Mouse (Mus musculus): ENCODE data around the gene Tube1. TPM values are rescaled to one million over a fixed set of nuclear protein-coding genes. Genes with fewer than 3 reads are reported as not detected.

Tube1 gene
- 6.8 and 7.2 TPM in 2 replicates for polyA plus RNA-seq (2015; fragmentation: Nextera tagmentation; extraction: Ambion mirVana)

- Histone ChIP-seq H3K4me3 (ENCODE audit: low read length) (peak within 1 kb of the TSS; percentile 71), H3K27me3 (replicated peaks; ENCODE audit: control insufficient read depth, insufficient read depth, low read length) (no peaks in the 10 kb centered on the region), H3K36me3 (ENCODE audit: control insufficient read depth, insufficient read depth, low read length) (no peaks in the 10 kb centered on the region), H3K4me1 (ENCODE audit: control insufficient read depth, insufficient read depth, low read depth, low read length) (peaks cover 6% of the 10 kb centered on the region), H3K27ac (ENCODE audit: low read depth, low read length) (peak within 1 kb of the TSS; percentile 83), H3K9ac (ENCODE audit: low read depth, low read length) (peak within 1 kb of the TSS; percentile 79), H3K9me3 (ENCODE audit: control insufficient read depth, low read length) (no peaks in the 10 kb centered on the region), H3K4me2 (ENCODE audit: low read length) (peak within 1 kb of the TSS; percentile 85)
- ATAC-seq: peak; percentile 92
- 4% methylated on average over 47 of the region's 47 CpGs for WGBS
These were observed at the start of gene Tube1, which contains the start of gene Fam229b for GRCm38 (mm10) chr10:39133462-39134310. TSS of gene Tube1 (plus strand) at chr10:39133976. TSS of gene Fam229b (minus strand) at chr10:39133914.

- ATAC-seq: no peak
- H3K4me1 ChIP-seq (ENCODE audit: control insufficient read depth, insufficient read depth, low read depth, low read length): no peaks in the 10 kb centered on the region
- WGBS: 87% methylated on average over 9 of the region's 9 CpGs
- H3K9me3 ChIP-seq (ENCODE audit: control insufficient read depth, low read length): no peaks in the 10 kb centered on the region
- H3K36me3 ChIP-seq (ENCODE audit: control insufficient read depth, insufficient read depth, low read length): no peaks in the 10 kb centered on the region
- no peak overlapping the region for H3K9ac ChIP-seq (ENCODE audit: low read depth, low read length)
- H3K4me3 ChIP-seq (ENCODE audit: low read length): no peak overlapping the region
- no peak overlapping the region for H3K4me2 ChIP-seq (ENCODE audit: low read length)
- H3K27me3 ChIP-seq (replicated peaks; ENCODE audit: control insufficient read depth, insufficient read depth, low read length): no peaks in the 10 kb centered on the region
- H3K27ac ChIP-seq (ENCODE audit: low read depth, low read length): no peak overlapping the region
These were observed 36.8 kb upstream of the Tube1 start for GRCm38 (mm10) chr10:39096981-39097380.

GRCm38 (mm10) chr10:39098746-39099145 is 35.0 kb upstream of the Tube1 start:
- Histone ChIP-seq H3K36me3 (ENCODE audit: control insufficient read depth, insufficient read depth, low read length) (no peaks in the 10 kb centered on the region), H3K9me3 (ENCODE audit: control insufficient read depth, low read length) (no peaks in the 10 kb centered on the region), H3K4me2 (ENCODE audit: low read length) (no peak overlapping the region), H3K4me1 (ENCODE audit: control insufficient read depth, insufficient read depth, low read depth, low read length) (no peaks in the 10 kb centered on the region), H3K27me3 (replicated peaks; ENCODE audit: control insufficient read depth, insufficient read depth, low read length) (no peaks in the 10 kb centered on the region), H3K4me3 (ENCODE audit: low read length) (no peak overlapping the region), H3K9ac (ENCODE audit: low read depth, low read length) (no peak overlapping the region), H3K27ac (ENCODE audit: low read depth, low read length) (no peak overlapping the region)
- no peak for ATAC-seq
- 90% methylated on average over 10 of the region's 10 CpGs for WGBS

GRCm38 (mm10) chr10:39104803-39105449 is 28.9 kb upstream of the Tube1 start:
- Histone ChIP-seq H3K9me3 (ENCODE audit: control insufficient read depth, low read length) (no peaks in the 10 kb centered on the region), H3K36me3 (ENCODE audit: control insufficient read depth, insufficient read depth, low read length) (no peaks in the 10 kb centered on the region), H3K4me2 (ENCODE audit: low read length) (no peak overlapping the region), H3K4me1 (ENCODE audit: control insufficient read depth, insufficient read depth, low read depth, low read length) (peaks cover 2% of the 10 kb centered on the region; the same call in 1 of the 2 replicates), H3K4me3 (ENCODE audit: low read length) (no peak overlapping the region), H3K9ac (ENCODE audit: low read depth, low read length) (no peak overlapping the region), H3K27me3 (replicated peaks; ENCODE audit: control insufficient read depth, insufficient read depth, low read length) (no peaks in the 10 kb centered on the region), H3K27ac (ENCODE audit: low read depth, low read length) (no peak overlapping the region)
- ATAC-seq: 0 out of 2 replicates have a peak, but pooled peaks have one; percentile 19
- 92% methylated on average over 8 of the region's 8 CpGs for WGBS

- Histone ChIP-seq H3K9me3 (ENCODE audit: control insufficient read depth, low read length) (no peaks in the 10 kb centered on the region), H3K27ac (ENCODE audit: low read depth, low read length) (no peak overlapping the region), H3K9ac (ENCODE audit: low read depth, low read length) (no peak overlapping the region), H3K4me3 (ENCODE audit: low read length) (no peak overlapping the region), H3K36me3 (ENCODE audit: control insufficient read depth, insufficient read depth, low read length) (no peaks in the 10 kb centered on the region), H3K27me3 (replicated peaks; ENCODE audit: control insufficient read depth, insufficient read depth, low read length) (no peaks in the 10 kb centered on the region), H3K4me1 (ENCODE audit: control insufficient read depth, insufficient read depth, low read depth, low read length) (peaks cover 3% of the 10 kb centered on the region; the same call in 1 of the 2 replicates), H3K4me2 (ENCODE audit: low read length) (no peak overlapping the region)
- 58% methylated on average over 3 of the region's 3 CpGs for WGBS
- no peak for ATAC-seq
These were observed 27.4 kb upstream of the Tube1 start for GRCm38 (mm10) chr10:39106413-39106812.

GRCm38 (mm10) chr10:39106935-39107334 is 26.8 kb upstream of the Tube1 start:
- Histone ChIP-seq H3K4me3 (ENCODE audit: low read length) (no peak overlapping the region), H3K9ac (ENCODE audit: low read depth, low read length) (no peak overlapping the region), H3K27ac (ENCODE audit: low read depth, low read length) (no peak overlapping the region), H3K4me2 (ENCODE audit: low read length) (no peak overlapping the region), H3K4me1 (ENCODE audit: control insufficient read depth, insufficient read depth, low read depth, low read length) (peaks cover 3% of the 10 kb centered on the region; the same call in 1 of the 2 replicates), H3K27me3 (replicated peaks; ENCODE audit: control insufficient read depth, insufficient read depth, low read length) (no peaks in the 10 kb centered on the region), H3K9me3 (ENCODE audit: control insufficient read depth, low read length) (no peaks in the 10 kb centered on the region), H3K36me3 (ENCODE audit: control insufficient read depth, insufficient read depth, low read length) (no peaks in the 10 kb centered on the region)
- WGBS: 48% methylated on average over 4 of the region's 4 CpGs
- ATAC-seq: no peak

- peaks cover 3% of the 10 kb centered on the region; the same call in 1 of the 2 replicates for H3K4me1 ChIP-seq (ENCODE audit: control insufficient read depth, insufficient read depth, low read depth, low read length)
- H3K36me3 ChIP-seq (ENCODE audit: control insufficient read depth, insufficient read depth, low read length): no peaks in the 10 kb centered on the region
- peak; percentile 57 for ATAC-seq
- no peak overlapping the region for H3K9ac ChIP-seq (ENCODE audit: low read depth, low read length)
- no peak overlapping the region for H3K4me3 ChIP-seq (ENCODE audit: low read length)
- no peak overlapping the region for H3K27ac ChIP-seq (ENCODE audit: low read depth, low read length)
- no peak overlapping the region for H3K4me2 ChIP-seq (ENCODE audit: low read length)
- no peaks in the 10 kb centered on the region for H3K27me3 ChIP-seq (replicated peaks; ENCODE audit: control insufficient read depth, insufficient read depth, low read length)
- WGBS: 65% methylated on average over 10 of the region's 10 CpGs
- H3K9me3 ChIP-seq (ENCODE audit: control insufficient read depth, low read length): no peaks in the 10 kb centered on the region
These were observed 24.8 kb upstream of the Tube1 start for GRCm38 (mm10) chr10:39108837-39109488.

GRCm38 (mm10) chr10:39109489-39109874 is 24.3 kb upstream of the Tube1 start:
- ATAC-seq: peak; percentile 24
- Histone ChIP-seq H3K9ac (ENCODE audit: low read depth, low read length) (no peak overlapping the region), H3K36me3 (ENCODE audit: control insufficient read depth, insufficient read depth, low read length) (no peaks in the 10 kb centered on the region), H3K9me3 (ENCODE audit: control insufficient read depth, low read length) (no peaks in the 10 kb centered on the region), H3K4me2 (ENCODE audit: low read length) (no peak overlapping the region), H3K4me3 (ENCODE audit: low read length) (no peak overlapping the region), H3K27me3 (replicated peaks; ENCODE audit: control insufficient read depth, insufficient read depth, low read length) (no peaks in the 10 kb centered on the region), H3K27ac (ENCODE audit: low read depth, low read length) (no peak overlapping the region), H3K4me1 (ENCODE audit: control insufficient read depth, insufficient read depth, low read depth, low read length) (peaks cover 3% of the 10 kb centered on the region; the same call in 1 of the 2 replicates)
- 41% methylated on average over 4 of the region's 4 CpGs for WGBS

- H3K27me3 ChIP-seq (replicated peaks; ENCODE audit: control insufficient read depth, insufficient read depth, low read length): no peaks in the 10 kb centered on the region
- no peak overlapping the region for H3K27ac ChIP-seq (ENCODE audit: low read depth, low read length)
- H3K9ac ChIP-seq (ENCODE audit: low read depth, low read length): no peak overlapping the region
- 35% methylated on average over 4 of the region's 4 CpGs for WGBS
- H3K4me1 ChIP-seq (ENCODE audit: control insufficient read depth, insufficient read depth, low read depth, low read length): no peaks in the 10 kb centered on the region
- H3K4me3 ChIP-seq (ENCODE audit: low read length): no peak overlapping the region
- no peaks in the 10 kb centered on the region for H3K9me3 ChIP-seq (ENCODE audit: control insufficient read depth, low read length)
- peak; percentile 77; the same call in 1 of the 2 replicates for ATAC-seq
- no peaks in the 10 kb centered on the region; the same call in 1 of the 2 replicates for H3K36me3 ChIP-seq (ENCODE audit: control insufficient read depth, insufficient read depth, low read length)
- no peak overlapping the region for H3K4me2 ChIP-seq (ENCODE audit: low read length)
These were observed 12.4 kb upstream of the Tube1 start for GRCm38 (mm10) chr10:39121412-39121811.
